Mouse (Mus musculus) telencephalon, adult 2 months (tissue): ENCODE results near the gene Arhgap15.

ENCODE experiments used
- DNase-seq: peaks from one replicate; pipeline ENCODE4 v3.0.0-alpha.2; 2011; ENCODE audit warnings: low read depth, low spot score

Gene Arhgap15

DNA sequence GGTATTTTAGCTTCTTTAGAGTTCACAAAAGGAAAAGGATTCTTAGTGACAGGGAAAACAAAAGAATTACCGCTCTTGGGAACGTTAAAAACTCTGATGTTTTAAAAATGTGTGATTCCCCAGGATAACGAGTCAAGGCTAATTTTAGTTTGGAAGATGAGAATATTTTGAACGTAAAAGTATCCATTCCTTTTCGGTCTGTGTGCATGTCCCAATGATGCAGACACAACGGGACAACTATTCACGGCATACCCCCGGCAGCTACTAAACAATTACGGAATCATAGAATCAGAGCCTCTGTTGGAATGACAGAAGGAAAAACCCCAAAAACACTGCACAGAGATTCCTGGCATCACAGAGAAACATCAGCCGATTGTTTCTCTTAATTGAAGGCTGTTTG lies 281.2 kb downstream of the Arhgap15 start:
- DNase-seq: no peak

DNA sequence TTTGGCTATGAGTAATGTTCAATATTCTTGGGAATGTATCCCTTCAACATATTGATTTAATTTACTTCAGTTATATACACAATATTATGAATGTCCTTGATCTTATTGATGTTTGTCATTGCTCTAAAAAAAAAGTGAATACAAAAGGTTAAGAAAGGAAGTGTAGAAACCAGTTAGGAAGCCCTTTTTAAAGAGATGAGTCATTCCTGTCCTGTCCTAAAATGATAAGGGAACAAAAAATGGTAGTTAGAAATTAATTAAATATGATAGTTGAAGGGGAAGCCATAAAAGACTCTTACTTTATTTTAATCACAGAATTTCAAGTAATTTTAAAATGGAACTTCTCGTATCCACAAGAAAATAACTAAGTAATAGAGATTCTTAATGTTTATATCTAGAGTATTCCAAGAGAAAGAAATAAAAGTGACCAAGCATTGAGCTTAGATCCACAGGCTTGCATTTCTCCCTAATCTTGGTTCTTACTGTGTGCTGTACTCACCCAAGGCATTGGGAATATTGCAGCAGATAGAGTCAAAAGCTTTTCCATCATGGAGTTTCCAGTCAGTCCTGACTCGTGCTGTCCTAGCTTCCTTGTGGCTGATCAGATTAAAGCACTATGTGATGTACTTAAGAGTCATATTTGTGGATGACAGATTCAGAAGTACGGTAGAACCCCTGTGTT lies 291.0 kb downstream of the Arhgap15 start:
- DNase-seq: no peak

DNA sequence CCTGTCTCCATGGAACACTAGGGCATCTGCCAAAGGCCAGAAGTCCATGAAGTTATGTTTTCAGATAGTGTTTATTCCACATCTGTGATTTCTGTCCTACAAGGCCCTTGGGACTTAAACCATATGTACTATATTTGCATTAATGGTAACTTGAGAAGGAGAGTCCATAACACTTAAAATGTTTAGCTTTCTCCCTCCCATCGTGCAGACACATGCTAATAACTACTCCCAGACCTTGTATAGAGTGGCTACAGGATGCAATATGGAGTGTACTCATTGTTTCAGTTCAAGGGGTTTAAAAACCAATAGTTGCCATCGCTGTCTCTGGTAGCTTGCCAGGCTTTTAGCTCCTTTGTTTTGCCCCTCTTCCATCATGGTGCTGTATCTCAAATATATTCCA lies 295.5 kb downstream of the Arhgap15 start:
- no peak for DNase-seq

- DNase-seq: no peak
Observed at GRCm38 (mm10) chr2:44044634-44045033, 296.0 kb downstream of the Arhgap15 start.

GRCm38 (mm10) chr2:44045231-44045630 lies 296.6 kb downstream of the Arhgap15 start:
- no peak for DNase-seq

- DNase-seq: no peak
Observed at GRCm38 (mm10) chr2:44060306-44060705, 311.7 kb downstream of the Arhgap15 start.

DNA sequence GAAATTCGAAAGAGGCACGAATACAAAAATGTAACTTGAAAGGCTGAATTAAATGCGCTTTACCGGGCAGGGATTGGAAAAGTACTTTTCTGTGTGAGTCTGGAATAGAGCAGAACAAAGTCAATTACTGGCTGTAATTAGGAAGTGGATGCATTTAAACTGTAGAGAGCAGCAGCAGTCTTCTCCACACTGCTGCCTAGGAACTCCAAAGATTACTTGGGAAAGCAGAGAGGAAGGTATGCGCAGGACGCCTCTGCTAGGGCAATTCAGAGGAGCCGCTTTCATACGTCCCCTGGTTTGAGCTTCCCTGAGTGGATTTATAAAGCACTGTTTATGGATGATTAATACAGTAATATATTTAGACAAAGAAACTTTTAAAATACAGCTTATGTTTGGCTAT lies 312.1 kb downstream of the Arhgap15 start:
- DNase-seq: no peak

DNA sequence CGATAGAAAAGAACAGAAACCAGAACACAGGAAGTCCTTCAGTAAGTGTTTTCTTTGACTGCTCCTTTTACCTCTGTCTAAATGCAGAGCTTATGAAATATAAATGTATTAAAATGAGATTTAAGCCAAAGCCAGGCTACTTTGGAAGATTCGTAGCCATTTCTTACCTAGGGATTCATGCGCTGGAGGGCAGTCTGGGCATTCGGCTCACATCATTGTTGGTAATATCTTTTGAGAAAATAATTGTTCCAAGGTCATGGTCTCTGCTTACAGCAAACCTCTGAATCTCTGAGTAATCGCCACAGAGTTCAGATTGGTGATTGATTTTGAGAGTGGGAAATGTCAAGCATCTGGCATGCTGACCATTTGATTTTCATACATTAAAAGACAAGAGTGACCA lies 316.4 kb downstream of the Arhgap15 start:
- no peak for DNase-seq

GRCm38 (mm10) chr2:44068151-44068840 lies 319.7 kb downstream of the Arhgap15 start:
- DNase-seq: no peak

GRCm38 (mm10) chr2:44068906-44069305 lies 320.3 kb downstream of the Arhgap15 start:
- no peak for DNase-seq

DNA sequence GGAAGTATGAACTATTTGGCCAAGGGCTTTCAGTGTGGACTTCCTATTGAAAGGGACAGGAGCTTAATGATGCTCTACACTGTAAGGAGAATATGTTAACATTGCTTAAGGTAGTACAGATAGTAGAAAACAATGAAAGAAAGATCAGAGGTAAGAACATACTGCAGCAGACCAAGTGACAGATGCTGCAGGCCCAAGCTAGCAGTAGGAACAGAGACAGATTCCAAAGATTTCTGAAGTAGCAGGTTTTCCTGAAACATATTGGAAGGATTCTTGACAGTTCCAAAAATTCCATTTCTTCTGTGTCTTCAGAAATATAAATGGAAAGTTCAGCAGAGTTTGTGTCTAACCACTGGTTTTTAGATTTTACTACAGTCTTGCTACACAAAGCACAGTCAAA lies 327.9 kb downstream of the Arhgap15 start:
- DNase-seq: no peak

DNA sequence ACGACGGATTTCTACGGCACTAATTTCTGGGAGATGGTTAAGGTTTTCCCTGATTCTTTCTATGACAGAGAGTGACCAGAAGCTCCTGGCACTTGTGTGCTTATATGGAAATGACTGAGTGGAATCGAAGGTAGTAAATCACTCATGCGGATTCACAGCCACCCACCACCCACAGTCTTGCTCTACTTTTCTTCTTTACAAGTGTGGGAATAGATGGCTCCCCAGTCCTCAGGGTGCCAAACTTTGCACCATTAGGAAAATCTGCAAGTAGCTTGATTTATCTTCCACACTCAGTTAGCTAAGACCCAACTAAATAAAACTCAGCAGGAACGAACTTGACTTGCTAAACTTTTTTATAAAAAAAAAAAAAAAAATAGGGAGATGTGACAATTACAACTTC lies 331.9 kb downstream of the Arhgap15 start:
- DNase-seq: no peak

- no peak for DNase-seq
Observed at GRCm38 (mm10) chr2:44081241-44081640, 332.6 kb downstream of the Arhgap15 start.

GRCm38 (mm10) chr2:44084471-44084870 lies 335.8 kb downstream of the Arhgap15 start:
- DNase-seq: no peak

- DNase-seq: no peak
Observed at GRCm38 (mm10) chr2:44086403-44087056, 337.9 kb downstream of the Arhgap15 start.

DNA sequence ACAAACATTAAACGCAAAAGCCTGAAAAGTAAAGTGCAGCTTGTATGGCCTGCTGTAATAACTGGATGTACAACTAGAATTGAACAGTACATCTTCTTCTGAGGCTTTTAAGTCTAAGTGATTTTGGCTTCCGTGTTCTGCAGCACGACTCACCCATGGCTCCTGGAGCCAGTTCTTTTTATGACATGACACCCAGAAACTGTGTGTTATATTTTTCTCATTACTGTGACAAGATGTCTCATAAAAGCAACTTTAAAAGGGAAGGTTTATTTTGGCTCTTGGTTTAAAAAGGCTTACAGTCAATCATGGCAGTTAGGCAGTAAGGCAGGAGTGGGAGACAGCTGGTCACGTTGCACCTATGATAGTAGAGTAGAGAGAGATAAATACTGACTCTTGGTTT lies 349.9 kb downstream of the Arhgap15 start:
- DNase-seq: peak; percentile 56

GRCm38 (mm10) chr2:44102351-44102750 lies 353.7 kb downstream of the Arhgap15 start:
- no peak for DNase-seq

DNA sequence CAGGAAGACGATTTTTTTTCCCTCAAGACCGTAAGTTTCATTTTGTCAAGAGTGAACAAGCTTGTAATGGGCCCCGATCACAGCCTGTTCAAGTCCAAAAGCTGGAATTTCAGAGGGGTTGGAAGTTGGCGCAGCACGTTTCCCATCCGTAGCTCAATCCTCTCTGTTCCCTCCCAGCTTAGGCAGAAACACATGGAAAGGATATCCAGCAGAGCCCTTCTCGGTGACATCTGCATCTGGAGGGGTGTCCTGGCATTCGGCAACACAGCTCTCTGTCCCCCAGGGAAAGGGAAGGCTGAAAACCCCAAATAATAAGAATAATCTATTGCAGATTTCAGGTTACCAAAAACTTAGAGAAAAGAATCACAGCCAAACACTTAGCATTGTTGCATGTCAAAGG lies 354.7 kb downstream of the Arhgap15 start:
- no peak for DNase-seq

GRCm38 (mm10) chr2:44103742-44104141 lies 355.1 kb downstream of the Arhgap15 start:
- DNase-seq: no peak

DNA sequence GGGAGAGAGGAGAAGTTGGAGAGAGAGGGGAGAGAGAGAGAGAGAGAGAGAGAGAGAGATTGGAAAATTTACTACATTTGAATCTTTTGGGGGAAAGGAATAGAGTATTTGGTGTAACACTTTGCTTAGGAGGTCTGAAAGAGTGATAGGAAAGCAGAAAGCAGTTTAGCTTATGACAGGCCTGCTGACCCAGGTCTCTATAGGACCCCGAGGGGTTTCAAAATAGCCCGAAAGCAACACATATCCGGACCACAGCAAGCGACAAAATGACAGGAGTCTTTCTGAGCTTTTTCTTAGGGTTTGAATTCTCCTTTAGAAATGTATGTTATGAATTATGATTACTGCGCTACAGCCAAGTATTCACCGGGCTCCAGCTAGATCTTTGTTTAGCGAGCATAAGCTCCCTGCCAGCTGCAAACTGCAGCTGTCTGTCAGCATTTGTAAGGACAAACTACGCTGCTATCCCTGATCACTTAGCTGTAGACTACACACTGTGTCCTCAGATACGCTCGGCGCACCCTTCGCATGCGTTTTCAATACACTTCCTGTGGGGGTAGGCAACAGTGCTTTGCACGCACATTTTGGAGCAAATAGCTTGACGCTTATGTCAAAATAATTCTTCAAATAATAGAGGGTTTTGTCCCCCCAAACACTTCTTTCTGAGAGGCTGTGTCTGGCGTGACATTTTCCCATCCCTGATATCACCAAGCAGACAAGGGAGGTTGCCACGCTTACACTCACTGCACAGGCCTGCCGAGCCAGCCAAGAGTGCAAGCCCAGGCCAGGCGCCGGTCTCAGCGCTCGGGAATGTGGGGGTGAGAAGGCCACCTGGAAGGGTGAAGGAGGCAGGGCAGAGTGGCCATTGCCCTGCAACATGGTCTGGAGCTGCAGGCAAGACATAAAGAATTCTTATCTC lies 355.9 kb downstream of the Arhgap15 start:
- DNase-seq: peak; percentile 36

- no peak for DNase-seq
Observed at GRCm38 (mm10) chr2:44105198-44105555, 356.6 kb downstream of the Arhgap15 start.

DNA sequence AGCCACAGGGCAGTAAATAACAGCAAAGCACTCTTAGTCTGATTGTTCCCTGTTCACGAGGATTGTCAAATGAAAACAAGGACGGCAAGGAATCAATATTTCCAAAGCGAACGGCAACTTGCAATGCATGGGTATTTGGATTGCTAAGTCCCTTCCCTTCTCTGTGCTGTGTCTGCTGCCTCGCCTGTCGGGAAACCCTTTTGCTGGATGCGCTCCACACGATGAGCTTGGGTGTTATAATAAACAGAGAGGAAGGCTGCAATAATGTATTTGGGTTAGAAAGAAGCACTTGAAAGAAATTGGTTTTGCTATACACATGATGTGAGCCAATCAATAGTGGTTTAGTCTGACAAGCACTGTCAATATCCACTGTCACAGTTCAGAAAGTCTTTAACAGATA lies 357.7 kb downstream of the Arhgap15 start:
- DNase-seq: no peak
